Mouse (Mus musculus): Measurements from ENCODE around the gene Elf4.

Gene Elf4

DNA sequence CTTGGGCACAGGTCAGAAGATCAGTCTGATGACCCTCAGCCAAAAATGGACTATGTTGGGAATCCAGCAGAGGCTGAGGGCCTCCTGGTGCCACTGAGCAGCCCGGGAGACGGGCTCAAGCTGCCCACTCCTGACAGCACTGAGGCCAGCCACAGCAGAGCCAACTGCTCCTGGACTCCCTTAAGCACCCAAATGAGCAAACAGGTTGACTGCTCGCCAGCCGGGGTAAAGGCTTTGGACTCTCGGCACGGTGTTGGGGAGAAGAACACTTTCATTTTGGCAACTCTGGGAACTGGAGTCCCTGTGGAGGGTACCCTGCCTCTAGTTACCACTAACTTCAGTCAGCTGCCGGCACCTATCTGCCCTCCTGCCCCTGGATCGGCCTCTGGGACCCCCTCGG, 95.1 kb downstream of the Elf4 start:
- in situ Hi-C loops (cut with MseI, MboI), result no loop called here

DNA sequence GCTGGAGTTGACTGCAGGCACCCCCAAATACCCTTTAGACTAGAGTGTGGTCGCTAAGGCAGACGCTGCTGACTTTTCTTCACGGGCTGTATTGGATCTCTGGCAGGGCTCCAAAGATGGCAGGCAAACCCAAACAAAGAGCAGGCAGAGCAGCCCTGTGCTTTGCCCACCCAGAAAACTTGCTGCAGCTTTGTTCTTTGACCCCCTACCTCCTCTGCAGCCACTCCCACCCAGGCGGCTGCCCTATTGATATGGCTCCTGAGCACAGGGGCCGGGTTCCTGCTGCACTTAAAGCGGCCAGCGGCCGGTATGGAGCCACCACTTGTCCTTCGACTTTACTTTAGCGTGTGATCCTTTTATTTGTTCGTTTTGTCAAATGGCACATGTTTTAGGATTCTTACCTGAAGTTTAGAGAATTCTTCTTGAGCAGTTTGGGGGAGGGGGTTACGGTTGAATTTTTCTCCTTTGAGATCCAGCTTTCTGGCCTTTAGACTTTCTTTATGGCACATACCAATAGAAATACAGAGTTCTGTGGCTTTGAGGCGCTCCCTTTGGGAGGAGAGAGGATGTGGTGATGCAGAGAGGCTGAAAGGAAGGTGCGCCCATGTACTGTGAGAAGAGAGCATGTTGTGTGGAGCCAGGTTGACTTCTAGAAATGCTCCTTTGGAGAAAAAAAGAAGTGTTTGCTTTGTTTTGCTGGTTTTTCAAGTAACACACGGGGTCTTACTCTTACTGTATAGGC, 96.9 kb downstream of the Elf4 start:
- in situ Hi-C loops (cut with MseI, MboI), result no loop called here
